Mouse (Mus musculus) brain, adult 2 months (tissue): ENCODE data around the gene Sdhaf1.
A peak's percentile ranks its signal among the peaks of the same experiment; 100 is the strongest.

Experiments
- DNase-seq: peaks from one replicate; pipeline ENCODE4 v3.0.0; 2011; ENCODE audit warnings: low read depth, low spot score

Sdhaf1 gene

DNA sequence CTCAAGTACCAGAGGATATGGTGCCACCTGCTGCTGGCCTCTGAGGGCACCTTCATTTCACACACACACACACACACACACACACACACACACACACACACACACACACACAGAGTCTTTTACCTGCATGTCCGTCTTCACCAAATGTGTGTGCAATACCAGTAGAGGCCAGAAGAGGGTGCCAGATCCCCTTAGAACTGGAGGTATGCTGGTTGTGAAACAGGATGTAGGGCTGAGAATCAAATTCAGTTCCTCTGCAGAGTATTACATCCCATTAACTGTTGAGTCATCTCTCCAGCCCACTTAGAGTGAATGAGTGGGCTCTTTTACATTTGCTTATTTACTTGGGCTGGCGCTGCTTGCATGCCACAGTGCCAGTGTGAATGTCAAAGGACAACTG, 1.7 kb upstream of the Sdhaf1 start:
- DNase-seq: no peak

DNA sequence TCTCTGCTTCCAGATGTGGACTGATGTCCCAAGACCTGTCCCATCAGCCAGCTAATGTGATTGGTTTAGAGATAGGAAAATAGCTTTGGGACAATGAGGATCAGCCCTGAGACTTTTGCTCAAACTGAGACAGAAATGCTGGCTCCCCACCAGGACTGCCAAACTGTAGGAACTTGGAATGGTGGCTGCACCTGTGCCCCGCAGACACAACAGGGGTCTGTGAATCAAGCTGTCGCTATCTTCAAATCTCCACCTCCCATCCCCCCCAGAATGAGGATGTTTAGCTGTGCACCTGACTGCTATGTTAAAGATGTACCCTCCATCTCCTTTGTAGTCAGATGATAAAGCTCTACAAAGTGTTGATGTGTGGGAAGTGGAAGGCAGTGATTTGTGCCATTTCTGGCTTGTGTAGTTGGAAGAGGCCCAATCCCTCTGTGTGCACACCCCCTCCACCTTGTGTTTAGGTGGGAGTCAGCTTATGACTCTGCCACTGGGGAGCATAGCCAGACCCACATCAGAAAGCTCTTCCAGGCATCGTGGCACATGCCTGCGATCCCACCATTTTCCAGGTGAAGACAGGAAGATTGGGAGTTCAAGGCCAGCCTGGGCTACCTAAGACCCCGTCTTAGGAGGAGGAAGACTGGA, 727 bp upstream of the Sdhaf1 start:
- peak; percentile 87 for DNase-seq

DNA sequence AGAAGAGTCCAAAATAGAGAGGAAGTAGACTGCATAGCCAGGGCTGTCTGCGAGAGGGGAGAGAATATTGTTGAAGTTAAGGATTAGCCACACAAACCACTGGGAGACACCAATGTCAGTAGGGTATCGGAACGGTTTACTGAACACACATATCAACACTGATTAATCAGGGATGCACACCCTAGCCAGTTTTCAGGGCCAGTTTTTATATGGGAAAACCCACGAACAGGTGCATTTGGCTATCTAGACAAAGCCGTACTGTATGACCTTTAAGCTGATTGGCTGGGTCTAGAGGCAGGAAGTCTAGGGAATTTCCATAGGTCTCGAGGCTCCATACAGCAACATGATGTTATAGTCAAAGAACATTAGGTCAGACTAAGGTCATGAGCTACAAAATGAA, 830 bp downstream of the Sdhaf1 start:
- no peak for DNase-seq

DNA sequence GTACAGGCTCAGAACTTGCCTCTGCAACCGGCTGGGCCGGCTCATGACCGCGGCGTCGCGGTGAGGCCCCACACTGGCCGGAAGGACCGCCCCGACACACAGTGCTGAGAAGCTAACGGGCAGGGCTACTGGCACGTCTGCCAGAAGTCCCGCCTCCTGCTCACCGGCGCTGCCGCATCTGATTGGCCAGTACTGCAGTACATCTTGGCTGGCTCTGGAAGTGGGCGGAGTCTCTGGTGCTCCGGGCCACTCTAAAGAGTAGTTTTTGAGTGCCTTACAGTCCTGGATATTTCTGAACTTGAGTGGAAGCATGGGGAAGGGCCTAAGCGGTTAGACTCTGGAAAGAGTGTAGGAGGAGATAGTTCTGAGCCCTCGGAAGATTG, 1.4 kb downstream of the Sdhaf1 start:
- peak; percentile 100 for DNase-seq

DNA sequence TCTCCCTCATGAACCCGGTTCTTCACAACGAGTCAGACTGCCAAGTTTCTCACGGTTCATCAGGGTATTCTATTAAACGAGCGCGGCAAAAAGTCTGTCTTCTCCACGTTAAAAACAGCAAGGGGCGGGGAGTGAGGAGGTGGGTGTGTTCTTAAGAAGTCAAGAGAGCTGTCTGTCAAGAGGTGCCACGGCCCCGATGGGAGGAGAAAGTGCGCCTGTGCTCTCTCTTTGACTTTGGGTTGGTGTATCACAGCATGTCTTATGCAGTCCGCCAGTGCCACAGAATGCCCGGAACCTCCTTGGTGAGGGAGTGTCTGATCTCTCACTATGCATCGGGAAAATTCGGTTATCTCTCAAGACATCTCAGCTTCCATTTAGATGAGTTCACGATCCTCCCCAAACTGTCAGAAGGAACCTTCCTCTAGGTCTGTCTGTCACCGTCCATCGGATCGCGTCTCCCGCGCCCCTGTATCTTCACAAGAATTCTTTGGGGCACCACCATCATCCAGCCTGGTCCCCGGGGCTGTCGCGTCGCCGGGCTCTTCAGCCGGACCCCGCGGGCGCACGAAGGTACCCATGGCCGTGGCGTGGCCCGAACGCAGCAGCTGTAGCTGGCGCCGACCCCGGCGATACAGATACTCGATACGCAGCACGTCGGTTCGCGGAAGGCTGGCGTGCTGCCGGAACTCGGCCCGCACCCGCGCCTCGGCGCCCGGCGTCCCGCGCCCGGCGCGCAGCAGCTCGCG, 2.0 kb downstream of the Sdhaf1 start, which contains the start of gene E130208F15Rik:
E130208F15Rik (plus strand) TSS at position 202 of the 746 bp plus-strand sequence.
- DNase-seq: peak; percentile 96

DNA sequence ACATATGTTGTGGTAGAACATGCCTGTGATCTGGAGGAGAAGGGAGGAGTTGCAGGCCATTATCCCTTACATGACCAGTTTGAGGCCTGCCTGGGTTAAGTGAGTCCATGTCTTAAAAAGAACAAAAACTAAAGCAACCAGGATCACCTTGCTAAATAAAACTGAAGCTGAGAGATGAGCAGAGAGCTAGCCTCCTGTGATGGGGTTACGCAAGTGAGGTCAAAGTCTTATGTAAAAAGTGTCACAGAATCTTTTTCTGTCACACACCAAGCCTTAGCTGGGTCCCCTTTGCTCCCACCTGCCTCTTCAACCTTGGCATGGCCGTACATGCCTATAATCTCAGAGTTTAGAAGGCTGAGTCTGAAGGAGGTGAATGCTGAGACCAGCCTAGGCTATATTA, 2.7 kb downstream of the Sdhaf1 start:
- no peak for DNase-seq

DNA sequence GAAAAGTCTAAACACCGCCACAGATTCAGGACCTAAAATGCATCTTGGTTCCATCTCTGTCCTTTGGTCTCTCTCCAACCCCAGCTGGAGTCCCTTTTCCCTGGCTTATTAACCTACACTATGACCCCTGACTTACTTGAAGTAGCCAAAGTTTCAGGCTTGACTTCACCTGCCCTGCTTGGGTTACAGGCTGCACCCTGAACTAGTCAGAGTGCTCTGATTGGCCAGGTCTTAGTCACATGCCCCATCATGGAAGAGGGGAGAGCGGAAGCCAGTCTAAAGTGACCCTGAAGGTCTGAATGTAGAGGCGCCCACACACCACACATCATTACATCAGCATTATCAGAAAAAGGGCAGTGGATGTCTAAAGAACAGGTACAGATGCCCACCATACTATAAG, 5.6 kb downstream of the Sdhaf1 start:
- DNase-seq: no peak

DNA sequence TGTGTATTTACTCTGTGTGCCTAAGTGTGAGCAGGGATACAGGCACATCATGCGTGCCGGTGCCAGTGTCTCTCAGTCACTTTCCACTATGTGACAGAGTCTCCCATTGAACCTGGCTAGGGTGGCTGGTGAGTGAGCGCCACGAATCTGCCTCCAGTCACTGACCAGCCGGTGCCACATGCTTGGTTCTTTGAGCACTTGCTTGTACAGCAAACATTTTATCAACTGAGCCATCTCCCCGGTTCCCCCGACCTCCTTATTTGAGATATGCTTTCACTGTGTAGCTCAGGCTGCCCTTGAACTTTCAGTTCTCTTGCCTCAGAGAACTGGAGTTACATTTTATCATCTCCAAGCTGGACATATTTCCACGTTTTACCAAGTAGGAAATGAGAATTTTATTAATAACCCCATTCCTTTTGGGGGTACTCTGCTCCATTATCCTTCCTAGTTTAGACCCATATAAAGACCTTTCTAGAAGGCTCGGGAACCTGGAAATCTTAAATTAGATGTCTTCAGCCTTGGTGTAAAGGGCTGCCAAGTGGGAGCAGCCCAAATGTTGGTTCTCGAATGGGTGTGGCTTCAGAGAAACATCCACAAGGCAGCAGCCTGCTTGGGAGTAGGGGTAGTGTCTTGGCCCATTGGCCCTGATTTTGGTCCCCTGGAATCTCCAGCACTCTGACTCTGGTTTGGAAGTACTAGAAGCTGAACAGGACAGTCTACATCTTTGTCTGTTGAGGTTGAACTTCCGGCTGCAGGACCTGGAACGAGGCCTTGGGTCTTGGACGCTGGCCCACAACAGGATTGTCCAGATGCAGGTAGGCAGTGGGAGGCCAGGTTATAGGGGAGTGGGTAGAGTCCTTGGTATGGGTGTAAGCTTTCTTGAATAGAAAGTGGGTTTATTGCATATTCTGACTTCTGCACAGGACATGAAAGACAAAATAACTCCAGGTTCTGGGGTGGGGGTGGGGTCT, 7.9 kb downstream of the Sdhaf1 start:
- DNase-seq: no peak

DNA sequence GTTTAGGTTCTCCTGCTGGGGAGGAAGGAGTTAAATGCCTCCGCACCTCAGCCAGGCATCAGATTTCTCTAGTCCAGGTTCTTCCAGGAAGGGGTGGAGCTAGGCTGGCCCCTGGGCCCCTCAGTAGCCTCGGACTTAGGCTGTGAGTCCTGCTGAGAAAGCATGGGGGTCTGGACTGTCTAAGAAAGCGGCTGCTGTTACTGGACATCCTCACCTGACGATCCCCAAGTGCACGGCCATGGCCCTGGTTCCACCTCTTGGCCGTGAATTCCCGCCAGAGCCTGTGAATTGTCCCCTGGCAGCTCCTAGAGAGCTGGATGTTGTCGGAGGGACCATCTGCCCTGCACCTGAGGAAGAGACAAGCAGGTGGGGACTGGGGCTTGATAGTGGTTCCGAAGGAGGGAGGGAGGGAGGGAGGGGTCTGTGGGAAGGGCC, 9.0 kb downstream of the Sdhaf1 start, which contains the start of gene Syne4:
Syne4 (plus strand) TSS at position 87 of the 435 bp plus-strand sequence.
- peak; percentile 65 for DNase-seq

DNA sequence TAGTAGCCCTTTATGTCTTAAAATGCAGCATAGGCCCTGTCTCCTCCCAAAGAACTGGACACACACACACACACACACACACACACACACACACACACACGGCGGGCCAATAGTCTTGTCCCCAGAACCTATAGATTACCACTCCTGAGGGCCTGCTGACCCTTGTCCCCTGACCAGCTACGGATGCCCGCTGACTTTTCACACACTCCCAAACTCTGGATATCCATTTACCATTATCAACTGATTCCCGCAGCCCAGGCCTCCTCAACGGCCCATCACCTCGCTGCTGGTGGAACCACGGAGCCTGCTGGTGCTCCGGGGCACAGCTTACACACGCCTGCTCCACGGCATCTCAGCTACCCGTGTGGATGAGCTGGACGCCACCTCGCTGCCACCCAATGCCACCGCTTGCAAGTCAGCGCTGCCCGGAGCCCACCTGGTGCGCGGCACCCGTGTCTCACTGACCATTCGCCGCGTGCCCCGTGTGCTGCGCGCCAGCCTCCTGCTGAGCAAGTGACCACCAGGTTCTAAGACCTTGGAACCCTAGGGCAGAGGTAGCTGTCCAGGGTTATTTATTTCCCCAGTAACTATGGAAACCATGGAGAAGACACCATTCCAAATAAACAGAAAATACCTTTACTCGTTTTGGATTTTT, 9.9 kb downstream of the Sdhaf1 start:
- DNase-seq: no peak

DNA sequence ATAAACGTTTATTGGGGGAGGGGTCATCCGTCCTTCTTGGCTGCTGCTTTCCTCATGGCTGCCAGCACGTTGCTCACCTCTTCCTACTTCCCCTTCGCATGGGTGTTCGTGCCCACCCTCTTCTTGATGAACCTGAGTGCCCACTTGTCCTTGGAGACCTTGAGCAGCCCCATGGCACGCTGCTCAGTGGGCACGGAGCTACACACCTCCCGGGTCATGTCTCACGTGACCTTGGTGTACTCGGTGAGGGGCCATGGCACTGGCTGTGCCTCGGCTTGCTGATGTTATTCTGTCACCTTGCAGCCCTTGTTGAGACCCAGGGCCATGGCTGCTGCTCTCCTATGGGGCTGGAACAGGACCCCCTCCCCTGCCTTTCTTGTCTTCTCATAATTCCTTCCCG, 13.6 kb downstream of the Sdhaf1 start:
- DNase-seq: no peak

DNA sequence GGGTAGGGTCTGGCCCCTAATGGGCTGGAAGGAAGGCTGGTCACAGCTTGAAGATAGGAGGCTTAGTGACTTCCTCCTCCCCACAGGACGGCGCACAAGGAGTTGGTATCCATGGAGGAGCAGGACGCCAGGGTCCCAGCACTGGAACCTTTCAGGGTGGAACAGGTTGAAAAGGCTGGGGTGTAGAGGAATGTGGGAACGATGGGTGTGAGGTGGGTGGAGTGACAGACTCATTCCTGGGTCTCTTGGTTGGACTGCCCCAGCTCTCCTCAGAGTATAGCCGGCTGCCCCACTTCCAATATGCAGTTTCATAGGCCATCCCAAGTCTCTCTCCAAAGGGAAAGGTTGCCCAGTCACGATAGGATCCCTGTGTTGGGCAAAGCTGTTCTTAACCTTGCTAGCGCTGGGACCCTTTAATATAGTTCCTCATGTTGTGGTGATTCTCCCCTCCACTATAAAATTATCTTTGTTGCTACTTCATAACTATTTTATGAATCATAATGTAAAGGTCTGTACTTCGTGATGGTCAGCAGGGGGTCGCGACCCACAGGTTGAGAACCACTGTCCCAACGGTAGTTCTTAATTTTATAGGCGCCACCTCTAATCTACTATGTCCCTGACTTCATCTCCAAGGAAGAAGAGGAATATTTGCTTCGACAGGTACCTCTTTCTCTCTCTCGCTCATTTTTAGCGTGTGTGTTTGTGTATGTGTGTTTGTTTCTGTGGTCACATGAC, 14.1 kb downstream of the Sdhaf1 start:
- no peak for DNase-seq

DNA sequence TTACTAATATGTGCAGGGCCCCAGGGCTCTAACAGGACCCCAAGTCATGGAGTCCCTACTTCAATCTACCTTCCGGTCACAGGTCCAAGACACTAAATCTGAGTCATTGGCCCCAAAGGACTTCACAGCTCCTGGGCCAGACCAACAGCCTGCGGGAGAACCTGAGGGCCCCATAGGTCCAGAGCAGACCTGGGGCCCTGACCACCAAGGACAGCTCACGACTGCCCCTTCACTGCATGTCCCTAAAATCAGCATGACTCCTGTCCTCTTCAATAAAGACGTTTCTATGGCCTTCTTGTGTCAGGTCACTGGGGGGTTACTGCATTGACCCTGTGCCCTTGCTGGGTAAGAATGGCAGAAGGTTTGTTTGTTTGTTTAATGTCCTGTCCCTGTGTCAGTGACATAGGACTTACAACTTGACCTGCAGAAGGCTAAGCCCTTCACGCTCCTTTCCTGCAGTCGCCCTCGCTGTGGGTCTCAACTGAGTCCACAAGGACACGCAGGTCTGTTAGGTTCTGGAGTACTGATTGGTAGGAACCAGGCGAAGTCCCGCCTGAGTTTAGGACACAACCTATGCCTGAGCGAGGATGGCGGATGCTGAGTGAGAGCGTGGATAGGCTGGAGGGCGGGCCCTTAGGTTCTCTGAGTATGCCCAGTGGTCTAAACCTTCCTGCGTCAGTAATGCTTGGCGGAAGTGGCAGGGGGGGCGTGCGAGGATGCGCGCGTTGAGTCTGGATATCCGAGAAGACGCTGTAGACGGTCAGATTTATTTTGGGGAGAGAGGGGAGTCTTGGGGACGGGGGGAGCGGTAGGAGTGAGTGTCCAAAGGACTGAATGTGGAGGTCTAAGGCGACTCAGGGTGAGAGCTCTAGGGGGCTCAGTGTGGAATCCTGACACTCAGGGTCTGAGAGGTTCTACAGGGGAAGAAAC, 15.4 kb downstream of the Sdhaf1 start, which contains the start of gene Alkbh6:
Alkbh6 (plus strand) TSS at position 642 of the 930 bp plus-strand sequence.
- DNase-seq: peak; percentile 99

DNA sequence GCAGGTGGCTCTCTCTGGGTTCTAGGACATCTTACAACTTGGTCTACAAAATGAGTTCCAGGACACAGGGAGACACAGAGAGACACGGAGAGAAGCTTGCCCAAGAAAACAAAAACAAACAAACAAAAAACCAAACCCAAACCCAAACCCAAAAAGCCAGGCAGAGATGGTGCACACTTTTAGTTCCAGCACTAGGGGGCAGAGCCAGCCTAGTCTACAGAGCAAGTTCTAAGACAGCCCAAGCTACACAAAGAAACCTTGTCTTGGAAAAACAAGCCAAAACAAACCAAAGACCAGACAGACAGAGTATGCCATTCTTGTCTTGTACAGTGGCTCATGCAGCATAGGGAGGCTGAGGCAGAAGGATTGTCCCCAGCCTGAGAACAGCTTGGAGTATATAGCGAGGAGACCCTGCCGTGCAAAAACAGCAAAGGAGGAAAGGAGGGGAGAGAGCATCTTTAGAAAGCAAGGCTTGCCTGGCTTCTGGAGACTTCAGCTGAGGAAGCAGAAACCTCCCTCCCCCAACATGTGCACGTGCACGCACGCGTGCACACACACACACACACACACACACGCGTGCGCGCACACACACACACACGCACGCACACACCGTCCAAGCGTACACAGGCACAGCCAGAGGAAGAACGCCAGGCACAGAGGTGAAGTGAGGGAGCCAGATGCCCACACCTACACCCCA, 17.5 kb downstream of the Sdhaf1 start:
- DNase-seq: peak; percentile 63

DNA sequence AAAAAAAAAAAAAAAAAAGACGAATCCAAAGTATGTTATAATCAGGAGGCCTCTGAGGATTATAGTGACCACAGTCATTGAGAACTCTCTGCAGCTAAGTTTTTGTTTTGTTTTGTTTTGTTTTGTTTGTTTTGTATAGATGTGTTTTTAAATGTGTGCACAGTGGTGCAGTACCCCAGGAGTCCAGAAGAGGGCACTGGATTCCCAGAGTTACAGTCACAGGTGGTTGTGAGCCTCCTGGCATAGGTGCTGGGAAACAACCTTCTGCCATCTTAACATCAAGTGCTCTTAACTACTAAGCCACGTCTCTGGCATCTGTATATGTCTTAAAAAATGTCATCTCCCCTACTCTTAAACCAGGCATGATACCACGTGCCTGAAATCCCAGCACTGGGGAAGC, 22.8 kb downstream of the Sdhaf1 start:
- DNase-seq: peak; percentile 83

DNA sequence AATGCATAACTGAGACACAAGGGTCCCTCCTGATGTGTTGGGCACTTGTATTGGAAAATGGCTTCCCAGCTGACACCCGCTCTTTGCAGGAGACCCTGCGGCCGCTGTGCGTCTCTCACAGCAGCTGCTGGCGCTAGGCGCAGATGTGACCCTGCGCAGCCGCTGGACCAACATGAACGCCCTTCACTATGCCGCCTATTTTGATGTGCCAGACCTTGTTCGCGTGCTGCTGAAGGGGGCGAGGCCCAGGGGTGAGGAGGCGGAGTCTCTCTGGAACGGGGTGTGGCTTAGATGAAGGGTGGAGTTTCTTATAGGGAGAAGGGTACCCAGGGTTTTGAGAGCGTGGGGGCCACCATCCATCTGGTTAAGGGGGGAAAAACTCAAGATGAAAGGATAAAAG, 26.4 kb downstream of the Sdhaf1 start:
- DNase-seq: no peak

DNA sequence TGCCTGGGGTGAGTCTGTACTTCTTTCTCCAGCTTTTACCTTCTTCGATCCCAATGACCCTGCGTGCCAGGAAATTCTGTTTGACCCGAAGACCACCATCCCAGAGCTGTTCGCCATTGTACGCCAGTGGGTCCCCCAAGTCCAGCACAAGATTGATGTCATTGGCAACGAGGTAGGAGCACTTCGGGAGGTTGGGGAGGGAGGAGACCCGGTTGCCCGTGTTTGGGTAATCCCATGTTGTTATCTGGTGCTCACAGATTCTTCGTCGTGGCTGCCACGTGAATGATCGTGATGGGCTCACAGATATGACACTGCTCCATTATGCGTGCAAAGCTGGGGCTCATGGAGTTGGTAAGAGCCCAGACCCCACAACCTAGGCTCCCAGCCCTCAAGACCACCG, 26.9 kb downstream of the Sdhaf1 start:
- DNase-seq: no peak

DNA sequence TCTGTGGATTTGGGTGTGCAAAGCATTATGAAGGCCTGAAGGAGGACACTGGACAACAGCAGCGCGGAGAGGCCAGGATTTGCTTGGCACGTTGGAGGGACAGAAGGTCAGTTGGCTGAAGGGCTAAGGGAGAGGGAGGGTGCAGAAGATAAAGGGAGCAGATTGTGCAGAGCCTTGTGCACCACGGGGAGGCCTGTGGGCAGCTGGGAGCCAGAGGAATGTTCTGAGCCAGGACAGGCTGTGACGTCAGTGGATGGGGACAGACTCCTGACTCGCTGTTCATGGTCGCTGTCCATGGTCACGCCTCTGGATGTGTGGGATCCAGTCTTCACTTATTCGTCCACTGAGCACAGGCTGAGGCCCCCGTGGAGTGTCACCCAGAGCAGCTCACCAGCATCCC, 28.6 kb downstream of the Sdhaf1 start:
- peak; percentile 99 for DNase-seq

DNA sequence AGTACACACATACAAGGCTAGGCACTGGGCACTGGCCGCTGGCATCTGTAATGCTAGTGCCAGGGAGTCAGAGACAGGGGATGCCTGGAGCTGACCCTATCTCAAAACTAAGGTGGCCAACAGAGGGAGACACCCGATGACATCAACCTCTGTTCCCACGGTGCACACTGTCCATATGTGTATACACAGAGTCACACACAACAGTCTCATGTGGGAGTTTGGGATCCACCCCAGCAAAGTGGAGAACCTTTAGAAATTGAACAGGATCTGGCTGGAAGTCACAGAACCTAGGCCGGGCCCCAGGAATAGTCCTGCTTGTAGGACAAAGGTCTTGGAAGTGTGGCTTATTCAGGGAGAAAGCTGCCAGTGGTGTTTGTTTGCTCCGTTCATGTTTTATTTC, 29.4 kb downstream of the Sdhaf1 start:
- DNase-seq: no peak
